8 mouse cellular contexts compared by ENCODE assay signal in the genomic region with DNA sequence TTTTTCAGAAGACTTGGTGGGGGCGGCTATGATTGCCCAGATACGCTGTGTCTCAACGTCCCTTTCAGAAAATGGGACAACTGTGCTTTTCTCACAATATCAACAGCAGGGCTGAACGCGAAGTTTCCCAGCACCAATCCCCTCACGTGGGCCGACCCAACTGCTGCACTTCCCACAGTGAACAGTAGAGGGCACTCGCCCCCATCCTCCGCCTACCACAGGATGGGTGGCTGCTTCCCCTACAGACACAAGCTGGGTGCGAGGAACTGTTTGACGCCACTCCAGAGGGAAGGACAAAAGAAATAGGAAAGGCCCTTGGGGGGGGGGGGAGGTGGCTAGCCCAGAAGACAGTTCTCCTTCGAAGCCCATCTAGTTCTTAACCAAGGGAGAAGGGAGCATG. TPM values are rescaled to one million over a fixed set of nuclear protein-coding genes. Genes with fewer than 3 reads are reported as not detected.
A peak's percentile ranks its signal among the peaks of the same experiment; 100 is the strongest.
DNase-seq lines count a peak whose midpoint lies in the region; ATAC-seq and TF ChIP-seq lines count a peak whose summit lies in the region.

No protein-coding gene starts in this region.

- H3K27ac ChIP-seq in liver, embryonic 12.5 days, result no peak overlapping the region
- H3K27ac ChIP-seq in cerebellum, adult 2 months (ENCODE audit: insufficient read depth, low read length), result no peak overlapping the region
- no peak overlapping the region for H3K27ac ChIP-seq in hindbrain, embryonic 15.5 days (replicated peaks)

- ATAC-seq in liver, embryonic 12.5 days, result no peak
- peak; percentile 33; the same call in 1 of the 2 replicates for ATAC-seq in hindbrain, embryonic 15.5 days (ENCODE audit: low FRiP score, low read depth)

- no peak overlapping the region for H3K4me2 ChIP-seq in liver, embryonic 12.5 days
- no peak overlapping the region for H3K4me2 ChIP-seq in hindbrain, embryonic 15.5 days

- H3K4me3 ChIP-seq in liver, embryonic 12.5 days, result no peak overlapping the region
- H3K4me3 ChIP-seq in cerebellum, adult 2 months (replicated peaks; ENCODE audit: insufficient read depth, low read depth, low read length), result no peak overlapping the region
- H3K4me3 ChIP-seq in hindbrain, embryonic 15.5 days, result no peak overlapping the region

- intact Hi-C loops in left cerebral cortex, postnatal 14 days (cut with DNase I), result loop anchor here (5.0 kb wide), 1 partner anchor 60 kb away; no protein-coding TSS in a partner anchor

- 6% methylated on average over 12 of the region's 12 CpGs for WGBS in liver, embryonic 12.5 days (ENCODE audit: insufficient replicate concordance)
- 6% methylated on average over 12 of the region's 12 CpGs for WGBS in cerebellum, adult 2 months
- WGBS in hindbrain, embryonic 15.5 days, result 4% methylated on average over 12 of the region's 12 CpGs

- peaks cover 76% of the 10 kb centered on the region for H3K27me3 ChIP-seq in liver, embryonic 12.5 days (replicated peaks)
- peaks cover 10% of the 10 kb centered on the region; the same call in 1 of the 2 replicates for H3K27me3 ChIP-seq in cerebellum, adult 2 months (ENCODE audit: control insufficient read depth, insufficient read depth, low read length)
- peaks cover 48% of the 10 kb centered on the region for H3K27me3 ChIP-seq in hindbrain, embryonic 15.5 days

- no peaks in the 10 kb centered on the region for H3K9me3 ChIP-seq in liver, embryonic 12.5 days (replicated peaks)
- H3K9me3 ChIP-seq in hindbrain, embryonic 15.5 days, result no peaks in the 10 kb centered on the region

- peak; percentile 93 for TF ChIP-seq CTCF in cerebellum, adult 2 months (IDR thresholded peaks at IDR 0.05; ENCODE audit: borderline replicate concordance, insufficient read depth, low read depth, low read length)

- peak; percentile 67 for DNase-seq in liver
- DNase-seq in cerebellum, adult 2 months, result peak; percentile 70 to 84
- DNase-seq in forelimb bud, embryonic 11.5 days (ENCODE audit: low read depth, low spot score), result peak; percentile 74
- DNase-seq in left cerebral cortex, postnatal 14 days (ENCODE audit: low spot score in 2 of 2), result peak; percentile 84 to 86
- peak; percentile 51 to 85 for DNase-seq in monocyte, adult 2 months (ENCODE audit: low read depth in 1 of 2, low spot score in 2 of 2)
- peak; percentile 77 to 93 for DNase-seq in spleen, postnatal 4 days (ENCODE audit: low spot score in 2 of 2)

- H3K36me3 ChIP-seq in liver, embryonic 12.5 days, result no peaks in the 10 kb centered on the region
- H3K36me3 ChIP-seq in hindbrain, embryonic 15.5 days, result no peaks in the 10 kb centered on the region

- H3K4me1 ChIP-seq in liver, embryonic 12.5 days, result peaks cover 24% of the 10 kb centered on the region
- H3K4me1 ChIP-seq in cerebellum, adult 2 months (ENCODE audit: control insufficient read depth, insufficient read depth, low read length), result no peaks in the 10 kb centered on the region
- H3K4me1 ChIP-seq in hindbrain, embryonic 15.5 days (replicated peaks), result peaks cover 30% of the 10 kb centered on the region

- TF ChIP-seq POLR2A in cerebellum, adult 2 months (IDR thresholded peaks at IDR 0.05; ENCODE audit: borderline replicate concordance, insufficient read depth, low read length), result no peak

- H3K9ac ChIP-seq in liver, embryonic 12.5 days, result no peak overlapping the region
- H3K9ac ChIP-seq in hindbrain, embryonic 15.5 days, result no peak overlapping the region

RNA-seq across cellular contexts. Expression of a gene that starts 2.4 kb away (rescaled TPM):
- polyA plus RNA-seq in liver, embryonic 12.5 days (2016; fragmentation: Nextera tagmentation; extraction: Ambion mirVana), result 3.6 and 4.1 TPM in 2 replicates
- 4.1 and 5.4 TPM in 2 replicates for polyA plus RNA-seq in cerebellum, adult 2 months (2012; rRNA removed)
- 2.6 and 3.0 TPM in 2 replicates for polyA plus RNA-seq in hindbrain, embryonic 15.5 days (2015; fragmentation: Nextera tagmentation; extraction: Ambion mirVana)
- 10 to 100 TPM; 34.7 to 37.7 TPM for total RNA-seq in left cerebral cortex, postnatal 14 days (2021)

RNA-seq across cellular contexts. Expression of a gene that starts 31.3 kb away (rescaled TPM):
- 0.32 and 0.33 TPM in 2 replicates for polyA plus RNA-seq in liver, embryonic 12.5 days (2016; fragmentation: Nextera tagmentation; extraction: Ambion mirVana)
- 68.4 and 69.3 TPM in 2 replicates for polyA plus RNA-seq in cerebellum, adult 2 months (2012; rRNA removed)
- 3.4 and 3.5 TPM in 2 replicates for polyA plus RNA-seq in hindbrain, embryonic 15.5 days (2015; fragmentation: Nextera tagmentation; extraction: Ambion mirVana)
- 10 to 100 TPM; 79.8 to 80.1 TPM for total RNA-seq in left cerebral cortex, postnatal 14 days (2021)

RNA-seq across cellular contexts. Expression of a gene that starts 53.7 kb away (rescaled TPM):
- polyA plus RNA-seq in liver, embryonic 12.5 days (2016; fragmentation: Nextera tagmentation; extraction: Ambion mirVana), result 12.6 and 14.7 TPM in 2 replicates
- polyA plus RNA-seq in cerebellum, adult 2 months (2012; rRNA removed), result 70.2 and 72.2 TPM in 2 replicates
- 33.2 and 37.0 TPM in 2 replicates for polyA plus RNA-seq in hindbrain, embryonic 15.5 days (2015; fragmentation: Nextera tagmentation; extraction: Ambion mirVana)
- total RNA-seq in left cerebral cortex, postnatal 14 days (2021), result 10 to 100 TPM; 36.7 to 38.9 TPM

RNA-seq across cellular contexts. Expression of a gene that starts 56.0 kb away (rescaled TPM):
- polyA plus RNA-seq in liver, embryonic 12.5 days (2016; fragmentation: Nextera tagmentation; extraction: Ambion mirVana), result 0.01 and 0.10 TPM in 2 replicates
- polyA plus RNA-seq in cerebellum, adult 2 months (2012; rRNA removed), result 127 and 142 TPM in 2 replicates
- 11.9 TPM in 2 replicates for polyA plus RNA-seq in hindbrain, embryonic 15.5 days (2015; fragmentation: Nextera tagmentation; extraction: Ambion mirVana)
- 100 to 1,000 TPM; 341 to 382 TPM for total RNA-seq in left cerebral cortex, postnatal 14 days (2021)

Comparison
In these comparisons a context has a peak if more than half of its experiments do, and no peak if none do; other contexts are left out.
1. RNA of a gene that starts 31.3 kb away (polyA plus RNA-seq): 68.4 to 69.3 TPM in cerebellum, adult 2 months; 3.4 to 3.5 TPM in hindbrain, embryonic 15.5 days and 0.32 to 0.33 TPM in liver, embryonic 12.5 days; every median in the first group is over 10 times any median in the second.
2. Peak in every context shown above with its lines, with median percentiles within 50 percentile points of each other: DNase-seq.